Mouse (Mus musculus): ENCODE data around the gene Ccdc7a. TPM values are rescaled to one million over a fixed set of nuclear protein-coding genes. Genes with fewer than 3 reads are reported as not detected.
"Not testable (repeated sequence)": the region's sequence is repeated elsewhere in the genome, so short reads cannot be mapped to it uniquely, and the experiment has no call there.

Ccdc7a gene
- not detected in 2 replicates for polyA plus RNA-seq (2012; ENCODE audit: insufficient read depth, insufficient read length, low replicate concordance, missing spikeins)

DNA sequence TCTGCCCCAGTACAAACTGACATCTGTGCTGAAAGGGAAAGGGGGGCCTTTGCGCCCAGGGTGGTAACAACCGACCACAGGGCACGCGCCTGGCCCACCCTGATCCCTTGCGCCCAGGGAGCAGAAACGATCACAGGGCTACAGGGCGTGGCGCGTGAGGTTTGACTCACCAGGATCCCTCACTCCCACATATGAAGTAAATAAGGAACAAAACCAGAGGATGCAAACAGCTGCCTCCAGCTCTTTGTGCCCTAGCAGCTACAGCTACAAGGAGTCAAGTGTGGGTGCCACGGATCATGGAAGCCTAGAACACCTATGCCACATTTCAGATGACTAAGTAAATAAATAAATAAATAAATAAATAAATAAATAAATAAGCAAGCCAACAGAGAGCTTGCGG, at the start of gene Ccdc7a:
Gene Ccdc7a, minus strand, starts transcription at position 101 of the 400 bp plus-strand sequence.
- H3K4me3 ChIP-seq (ENCODE audit: insufficient read depth, low read depth, low read length); H3K27ac ChIP-seq (ENCODE audit: insufficient read depth, low read depth, low read length); H3K4me1 ChIP-seq (ENCODE audit: control insufficient read depth, insufficient read depth, low read length): not testable (repeated sequence)
- 82% methylated on average over 2 of the region's 11 CpGs for WGBS

DNA sequence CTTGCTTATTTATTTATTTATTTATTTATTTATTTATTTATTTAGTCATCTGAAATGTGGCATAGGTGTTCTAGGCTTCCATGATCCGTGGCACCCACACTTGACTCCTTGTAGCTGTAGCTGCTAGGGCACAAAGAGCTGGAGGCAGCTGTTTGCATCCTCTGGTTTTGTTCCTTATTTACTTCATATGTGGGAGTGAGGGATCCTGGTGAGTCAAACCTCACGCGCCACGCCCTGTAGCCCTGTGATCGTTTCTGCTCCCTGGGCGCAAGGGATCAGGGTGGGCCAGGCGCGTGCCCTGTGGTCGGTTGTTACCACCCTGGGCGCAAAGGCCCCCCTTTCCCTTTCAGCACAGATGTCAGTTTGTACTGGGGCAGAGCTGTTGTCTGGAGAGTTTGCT, 1.5 kb upstream of the Ccdc7a start, which contains the start of gene Ccdc7b:
Gene Ccdc7b, plus strand, starts transcription at position 301 of the 400 bp plus-strand sequence.
- H3K27ac ChIP-seq (ENCODE audit: insufficient read depth, low read depth, low read length); H3K4me1 ChIP-seq (ENCODE audit: control insufficient read depth, insufficient read depth, low read length); H3K4me3 ChIP-seq (ENCODE audit: insufficient read depth, low read depth, low read length): not testable (repeated sequence)
- WGBS: 75% methylated on average over 1 of the region's 10 CpGs

DNA sequence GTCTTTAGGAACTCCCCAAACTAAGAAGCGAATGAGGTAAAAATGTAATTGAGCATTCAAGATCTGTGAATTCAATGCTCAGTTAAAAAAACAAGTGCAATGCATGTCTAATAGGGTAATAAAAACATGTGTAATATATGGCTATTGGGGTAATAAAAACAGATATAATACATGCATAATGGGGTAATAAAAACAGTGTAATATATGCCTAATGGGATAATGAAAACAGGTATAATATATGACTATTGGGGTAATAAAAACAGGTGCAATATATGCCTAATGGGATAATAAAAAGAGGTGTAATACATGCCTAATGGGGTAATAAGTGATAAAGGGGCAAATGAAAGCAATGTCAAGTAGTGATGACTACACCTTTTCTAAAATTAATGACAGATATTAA, 73.9 kb downstream of the Ccdc7a start:
- Histone ChIP-seq H3K4me3 (ENCODE audit: insufficient read depth, low read depth, low read length) (no peak overlapping the region), H3K4me1 (ENCODE audit: control insufficient read depth, insufficient read depth, low read length) (no peaks in the 10 kb centered on the region), H3K27ac (ENCODE audit: insufficient read depth, low read depth, low read length) (no peak overlapping the region)
- TF ChIP-seq CTCF (IDR thresholded peaks at IDR 0.05; ENCODE audit: insufficient read depth, low read depth, low read length): no peak
- TF ChIP-seq POLR2A (IDR thresholded peaks at IDR 0.05; ENCODE audit: insufficient read depth, low read depth, low read length): no peak
- WGBS: 90% methylated on average over 1 of the region's 1 CpGs

DNA sequence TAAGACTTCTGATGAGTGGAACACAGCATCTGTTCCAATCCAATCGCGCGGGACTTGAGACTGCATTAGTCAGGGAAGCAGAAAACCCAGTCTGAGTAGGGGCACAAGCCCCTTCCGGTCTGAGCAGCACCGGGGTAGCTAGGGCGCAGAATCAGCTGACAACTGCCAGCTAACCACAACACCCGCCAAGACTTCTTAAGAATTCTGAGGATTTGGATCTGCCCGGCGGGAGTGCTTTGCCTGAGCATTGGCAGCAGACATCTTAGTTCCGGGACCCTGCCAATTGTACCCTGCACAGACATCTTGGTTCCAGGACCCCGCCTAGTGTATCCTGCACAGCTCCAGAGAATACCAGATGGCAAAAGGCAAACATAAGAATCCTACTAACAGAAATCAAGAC, 116.4 kb downstream of the Ccdc7a start:
- H3K4me1 ChIP-seq (ENCODE audit: control insufficient read depth, insufficient read depth, low read length); H3K27ac ChIP-seq (ENCODE audit: insufficient read depth, low read depth, low read length); H3K4me3 ChIP-seq (ENCODE audit: insufficient read depth, low read depth, low read length): not testable (repeated sequence)
- 82% methylated on average over 11 of the region's 11 CpGs for WGBS

DNA sequence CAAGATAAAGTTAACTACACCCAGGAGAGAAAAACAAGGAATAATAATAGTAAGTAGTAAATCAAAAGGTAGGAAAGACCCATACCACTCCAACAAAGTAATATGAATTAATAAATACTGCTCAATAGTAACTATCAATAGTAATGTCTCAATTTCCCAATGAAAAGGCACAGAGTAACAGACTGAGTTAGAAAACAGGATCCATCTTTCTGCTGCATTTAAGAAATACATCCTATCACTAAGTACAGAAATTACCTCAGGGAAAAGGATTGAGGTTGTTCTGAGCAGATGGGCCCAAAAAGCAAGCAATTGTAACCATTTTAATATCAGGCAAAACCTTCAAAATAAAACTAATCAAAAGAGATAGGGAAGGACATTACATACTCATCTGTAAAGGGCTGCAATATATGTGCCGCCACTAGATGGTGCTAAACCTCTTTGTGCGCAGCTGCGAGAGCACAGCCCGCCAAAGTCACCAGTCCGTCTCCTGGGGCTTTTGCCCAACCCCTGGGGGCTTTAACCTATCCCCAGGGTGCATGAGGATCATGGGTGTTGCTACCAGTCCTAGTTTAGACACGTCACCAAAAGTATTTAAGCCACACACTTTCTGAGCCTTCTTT, 124.2 kb downstream of the Ccdc7a start:
- WGBS: under 1% methylated on average over 6 of the region's 6 CpGs
- H3K4me3 ChIP-seq (ENCODE audit: insufficient read depth, low read depth, low read length); H3K27ac ChIP-seq (ENCODE audit: insufficient read depth, low read depth, low read length); H3K4me1 ChIP-seq (ENCODE audit: control insufficient read depth, insufficient read depth, low read length): not testable (repeated sequence)

DNA sequence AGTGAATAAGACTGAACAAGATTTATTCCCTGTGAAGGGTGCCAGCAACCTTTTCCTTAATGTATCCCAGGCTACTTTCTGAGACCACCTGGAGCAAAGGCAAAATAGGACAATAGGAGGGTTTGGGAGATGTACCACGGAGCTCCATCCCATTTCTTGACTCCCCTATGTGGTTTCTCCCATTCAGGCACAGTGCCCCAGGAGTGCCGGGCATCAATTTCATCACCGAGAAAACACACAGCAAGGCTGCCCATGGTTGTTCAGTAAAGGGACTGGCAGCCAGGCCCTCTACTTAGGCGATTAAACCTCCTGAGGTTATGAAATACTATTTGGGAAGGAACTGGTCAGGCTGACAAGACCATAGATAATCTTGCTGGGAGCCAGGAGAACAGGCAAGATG, 131.9 kb downstream of the Ccdc7a start:
- Histone ChIP-seq H3K4me3 (ENCODE audit: insufficient read depth, low read depth, low read length) (no peak overlapping the region), H3K27ac (ENCODE audit: insufficient read depth, low read depth, low read length) (no peak overlapping the region), H3K4me1 (ENCODE audit: control insufficient read depth, insufficient read depth, low read length) (no peaks in the 10 kb centered on the region)
- 63% methylated on average over 4 of the region's 4 CpGs for WGBS
- no peak for TF ChIP-seq POLR2A (IDR thresholded peaks at IDR 0.05; ENCODE audit: insufficient read depth, low read depth, low read length)
- TF ChIP-seq CTCF (IDR thresholded peaks at IDR 0.05; ENCODE audit: insufficient read depth, low read depth, low read length): no peak

DNA sequence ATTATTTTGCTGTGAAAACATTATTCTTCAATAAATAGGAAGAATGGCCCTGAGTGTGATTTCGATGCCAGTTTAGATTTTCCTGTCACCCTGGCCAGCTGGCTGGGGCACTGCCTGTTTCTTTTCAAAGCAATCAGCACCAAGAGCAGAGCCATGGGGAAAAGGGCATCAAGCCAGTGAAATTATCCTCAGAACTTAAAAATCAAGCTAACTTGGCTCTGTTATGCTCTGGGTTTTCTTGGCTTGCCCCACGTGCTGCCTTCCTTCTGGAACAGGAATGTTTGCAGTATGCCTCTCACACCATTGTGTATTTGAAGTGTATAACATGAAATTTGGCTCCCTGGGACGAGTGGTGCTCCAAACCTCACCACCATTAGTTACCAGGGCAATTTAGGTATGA, 182.6 kb downstream of the Ccdc7a start:
- no peak overlapping the region for H3K4me3 ChIP-seq (ENCODE audit: insufficient read depth, low read depth, low read length)
- WGBS: 23% methylated on average over 3 of the region's 3 CpGs
- no peaks in the 10 kb centered on the region for H3K4me1 ChIP-seq (ENCODE audit: control insufficient read depth, insufficient read depth, low read length)
- no peak overlapping the region for H3K27ac ChIP-seq (ENCODE audit: insufficient read depth, low read depth, low read length)
- no peak for TF ChIP-seq CTCF (IDR thresholded peaks at IDR 0.05; ENCODE audit: insufficient read depth, low read depth, low read length)
- TF ChIP-seq POLR2A (IDR thresholded peaks at IDR 0.05; ENCODE audit: insufficient read depth, low read depth, low read length): no peak

DNA sequence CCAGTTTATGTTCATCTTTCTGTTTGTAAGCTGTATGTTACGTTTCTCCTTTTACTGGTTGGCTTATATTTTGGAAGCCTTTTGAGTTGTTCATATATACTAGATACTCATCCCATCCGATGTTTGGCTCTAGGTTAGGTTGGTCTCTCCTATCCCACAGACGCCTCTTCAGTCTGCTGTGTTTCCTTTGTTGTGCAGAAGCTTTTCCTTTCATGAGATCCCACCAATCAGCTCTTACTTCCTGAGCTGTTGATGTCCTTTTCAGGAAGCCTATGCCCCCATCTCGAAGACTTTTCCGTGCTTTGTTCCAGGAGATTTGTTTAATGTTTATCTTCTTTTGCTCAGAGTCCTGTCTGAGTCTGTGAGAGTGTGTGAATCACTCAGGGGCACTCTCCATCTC, 221.6 kb downstream of the Ccdc7a start:
- WGBS: 65% methylated on average over 5 of the region's 5 CpGs
- TF ChIP-seq POLR2A (IDR thresholded peaks at IDR 0.05; ENCODE audit: insufficient read depth, low read depth, low read length): no peak
- TF ChIP-seq CTCF (IDR thresholded peaks at IDR 0.05; ENCODE audit: insufficient read depth, low read depth, low read length): no peak
- Histone ChIP-seq H3K4me1 (ENCODE audit: control insufficient read depth, insufficient read depth, low read length) (no peaks in the 10 kb centered on the region), H3K27ac (ENCODE audit: insufficient read depth, low read depth, low read length) (no peak overlapping the region), H3K4me3 (ENCODE audit: insufficient read depth, low read depth, low read length) (no peak overlapping the region)

DNA sequence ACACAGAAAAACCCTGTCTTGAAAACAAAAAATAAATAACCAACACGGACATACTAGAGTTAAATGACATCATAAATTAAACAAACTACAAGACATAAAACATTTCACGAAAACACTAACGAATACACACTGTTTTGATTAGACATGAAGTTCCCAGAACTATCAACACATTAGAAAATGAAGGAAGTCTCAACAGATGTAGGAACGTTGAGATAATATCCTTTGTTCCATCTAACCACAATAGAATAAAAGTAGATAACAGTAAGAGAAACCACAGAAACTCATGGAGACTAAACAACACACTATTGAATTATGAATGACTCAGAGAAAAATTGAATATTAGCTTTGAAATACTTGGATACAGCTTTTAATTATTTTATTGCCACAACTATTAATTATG, 252.8 kb downstream of the Ccdc7a start:
- Histone ChIP-seq H3K4me1 (ENCODE audit: control insufficient read depth, insufficient read depth, low read length) (no peaks in the 10 kb centered on the region), H3K27ac (ENCODE audit: insufficient read depth, low read depth, low read length) (no peak overlapping the region), H3K4me3 (ENCODE audit: insufficient read depth, low read depth, low read length) (no peak overlapping the region)
- WGBS: 84% methylated on average over 4 of the region's 4 CpGs
- no peak for TF ChIP-seq CTCF (IDR thresholded peaks at IDR 0.05; ENCODE audit: insufficient read depth, low read depth, low read length)
- no peak for TF ChIP-seq POLR2A (IDR thresholded peaks at IDR 0.05; ENCODE audit: insufficient read depth, low read depth, low read length)

DNA sequence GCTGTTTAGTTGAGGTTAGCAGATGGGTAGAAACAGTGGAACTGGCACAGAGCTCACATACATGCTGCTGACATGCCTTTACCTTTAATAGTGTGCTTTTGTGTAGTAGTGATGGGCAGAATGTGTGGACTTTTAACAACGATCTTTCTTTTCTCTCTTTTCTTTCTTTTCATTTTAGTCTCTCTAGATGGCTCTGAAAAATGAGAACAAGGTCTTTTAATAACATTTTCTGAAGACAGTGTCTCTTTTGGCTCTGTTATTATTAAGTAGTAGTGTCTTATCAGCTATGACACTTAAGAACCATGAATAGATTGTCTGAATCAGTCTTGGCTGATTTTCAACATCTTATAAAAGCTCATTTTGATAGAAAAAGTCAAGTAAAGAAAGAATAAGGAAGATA, 266.7 kb downstream of the Ccdc7a start, which contains the start of gene Gm3952:
Gene Gm3952, minus strand, starts transcription at position 101 of the 400 bp plus-strand sequence.
- WGBS: 75% methylated on average over 1 of the region's 1 CpGs
- no peak within 1 kb of the TSS for H3K27ac ChIP-seq (ENCODE audit: insufficient read depth, low read depth, low read length)
- no peaks in the 10 kb centered on the region for H3K4me1 ChIP-seq (ENCODE audit: control insufficient read depth, insufficient read depth, low read length)
- TF ChIP-seq POLR2A (IDR thresholded peaks at IDR 0.05; ENCODE audit: insufficient read depth, low read depth, low read length): no peak
- no peak for TF ChIP-seq CTCF (IDR thresholded peaks at IDR 0.05; ENCODE audit: insufficient read depth, low read depth, low read length)
- no peak within 1 kb of the TSS for H3K4me3 ChIP-seq (ENCODE audit: insufficient read depth, low read depth, low read length)
